ENCODE assay signal across 28 mouse cellular contexts in genomic region chr5:73047651-73048245, GRCm38 (mm10). TPM values are rescaled to one million over a fixed set of nuclear protein-coding genes. Genes with fewer than 3 reads are reported as not detected.
"Had no signal": no experiment of that assay in that cellular context is flagged by ENCODE, and none has a peak within 500 bp of the region (broad histone marks: within the 10 kb centered on the region; RNA-seq: fewer than 3 reads in every experiment).

No protein-coding gene starts in this region.

- H3K27ac ChIP-seq: heart, embryonic 10.5 days; hindbrain, embryonic 14.5 days; intestine, embryonic 15.5 days; left cerebral cortex, adult 2 months; limb, embryonic 10.5 days; limb, embryonic 12.5 days; liver, embryonic 13.5 days; liver, embryonic 15.5 days had no signal

- H3K27me3 ChIP-seq: heart, embryonic 12.5 days; intestine, embryonic 15.5 days; limb, embryonic 12.5 days; liver, embryonic 13.5 days; liver, embryonic 15.5 days had no signal

- H3K4me3 ChIP-seq: heart, embryonic 10.5 days; heart, embryonic 12.5 days; intestine, embryonic 15.5 days; left cerebral cortex, adult 2 months; limb, embryonic 10.5 days; limb, embryonic 12.5 days; liver, embryonic 13.5 days; liver, embryonic 15.5 days had no signal

- H3K4me1 ChIP-seq: heart, embryonic 10.5 days; heart, embryonic 12.5 days; intestine, embryonic 15.5 days; limb, embryonic 10.5 days; limb, embryonic 12.5 days; liver, embryonic 13.5 days; liver, embryonic 15.5 days had no signal

- H3K9ac ChIP-seq: heart, embryonic 12.5 days; hindbrain, embryonic 14.5 days; intestine, embryonic 15.5 days; limb, embryonic 12.5 days; liver, embryonic 13.5 days; liver, embryonic 15.5 days; liver, postnatal 0 days had no signal

- ATAC-seq: hindbrain, embryonic 16.5 days; inflammation-experienced regulatory T-cells, adult 6 months; intestine, embryonic 15.5 days; intestine, postnatal 0 days; liver, postnatal 0 days had no signal

- DNase-seq: gastrocnemius, postnatal 25 days; heart, postnatal 10 days; heart, postnatal 4 days; kidney, adult 18-20 months; kidney, adult 8-10 months; kidney, postnatal 10 days; kidney, postnatal 25 days; layer of hippocampus, adult 9-11 months; layer of hippocampus, postnatal 36 days; liver; liver, embryonic 13.5 days; liver, postnatal 0 days had no signal

RNA-seq across cellular contexts. Expression of gene Slc10a4, which starts 41.1 kb away (rescaled TPM):
- total RNA-seq: gastrocnemius, adult 18-20 months; gastrocnemius, adult 8-10 months; gastrocnemius, postnatal 25 days; gastrocnemius, postnatal 4 days; granulocyte monocyte progenitor cell, adult 5-6 weeks; heart, postnatal 10 days; heart, postnatal 25 days had no signal
- polyA plus RNA-seq: inflammation-experienced regulatory T-cells, adult 6 months; liver, postnatal 0 days had no signal
